In the genomic region with DNA sequence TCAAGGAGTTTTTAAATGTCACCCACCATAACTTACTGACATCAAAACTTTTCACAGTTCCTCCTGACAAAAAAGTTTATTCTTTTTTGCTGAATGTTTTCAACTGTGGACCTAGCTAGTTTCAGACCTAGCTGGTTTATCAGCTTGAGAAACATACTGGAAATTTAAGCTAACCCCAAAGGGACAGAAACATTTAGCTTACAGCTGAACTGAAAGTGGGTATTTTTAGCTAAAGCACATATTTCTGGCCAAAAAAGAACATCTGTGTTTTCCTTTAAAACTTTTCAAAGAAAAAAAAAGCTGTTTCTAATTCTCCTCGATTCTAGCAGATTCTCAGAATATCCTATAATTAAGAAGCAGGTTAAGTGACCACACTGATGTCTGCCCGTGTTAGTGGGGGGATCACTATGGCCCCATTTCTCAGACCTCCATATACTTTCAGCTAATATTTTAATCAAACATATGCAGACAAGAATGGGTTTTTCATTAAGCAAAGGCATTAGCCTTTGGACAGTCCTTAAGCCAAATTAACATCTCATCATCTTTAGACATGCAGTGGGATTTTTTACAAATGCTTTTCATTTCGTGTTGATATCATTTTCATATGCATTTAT, we compare ENCODE assay signal across 8 mouse cellular contexts. TPM values are rescaled to one million over a fixed set of nuclear protein-coding genes. Genes with fewer than 3 reads are reported as not detected.
DNase-seq lines count a peak whose midpoint lies in the region; ATAC-seq and TF ChIP-seq lines count a peak whose summit lies in the region.

No protein-coding gene starts in this region.

- no peak for DNase-seq in liver, embryonic 14.5 days (ENCODE audit: low read depth in 3 of 3, low spot score in 3 of 3)
- no peak for DNase-seq in retina, embryonic 14.5 days (ENCODE audit: low spot score)
- no peak for DNase-seq in adrenal gland, adult (ENCODE audit: inconsistent age in 2 of 2, low spot score in 1 of 2)
- DNase-seq in ovary, postnatal 10 days (ENCODE audit: low spot score): no peak

- no peak for TF ChIP-seq CTCF in C2C12 (IDR thresholded peaks at IDR 0.05; ENCODE audit: control insufficient read depth, insufficient read depth, insufficient read length)
- no peak for TF ChIP-seq CTCF in liver, embryonic 14.5 days (IDR thresholded peaks at IDR 0.05; ENCODE audit: low read depth)

- peaks cover 48% of the 10 kb centered on the region for H3K4me1 ChIP-seq in erythroblast, embryonic 14.5 days (ENCODE audit: control insufficient read depth)
- peaks cover 25% of the 10 kb centered on the region for H3K4me1 ChIP-seq in heart, embryonic 15.5 days (replicated peaks)
- peaks cover 22% of the 10 kb centered on the region in 2 experiments for H3K4me1 ChIP-seq in liver, embryonic 14.5 days (replicated peaks; ENCODE audit: control insufficient read depth in 2 of 2, insufficient read depth in 2 of 2, low read length in 1 of 2)

- no peaks in the 10 kb centered on the region for H3K27me3 ChIP-seq in erythroblast, embryonic 14.5 days (ENCODE audit: control insufficient read depth)
- H3K27me3 ChIP-seq in C2C12 (ENCODE audit: control insufficient read depth, insufficient read depth, insufficient read length): no peaks in the 10 kb centered on the region
- no peaks in the 10 kb centered on the region for H3K27me3 ChIP-seq in heart, embryonic 15.5 days
- no peaks in the 10 kb centered on the region for H3K27me3 ChIP-seq in liver, embryonic 14.5 days (ENCODE audit: control insufficient read depth, insufficient read depth, low read length)

- peaks cover 51% of the 10 kb centered on the region for H3K79me2 ChIP-seq in C2C12 (ENCODE audit: control insufficient read depth, insufficient read depth)

- peaks cover 31% of the 10 kb centered on the region for H3K79me3 ChIP-seq in C2C12 (ENCODE audit: low read depth)

- no peak overlapping the region for H3ac ChIP-seq in C2C12 (ENCODE audit: control insufficient read depth, insufficient read length, low read depth)

- H3K27ac ChIP-seq in heart, embryonic 15.5 days: peak overlapping the region; percentile 99
- H3K27ac ChIP-seq in liver, embryonic 14.5 days: peak overlapping the region; percentile 86

- peak overlapping the region; percentile 99 for H3K4me3 ChIP-seq in erythroblast, embryonic 14.5 days (replicated peaks)
- peak overlapping the region; percentile 71 for H3K4me3 ChIP-seq in C2C12 (ENCODE audit: insufficient read depth, poor library complexity, severe bottlenecking)
- peak overlapping the region; percentile 91 for H3K4me3 ChIP-seq in heart, embryonic 15.5 days
- peak overlapping the region; percentile 97 to 99 for H3K4me3 ChIP-seq in liver, embryonic 14.5 days (ENCODE audit: insufficient read depth in 1 of 2, low read depth in 2 of 2, low read length in 2 of 2)

- peak overlapping the region; percentile 78 for H3K4me2 ChIP-seq in heart, embryonic 15.5 days
- peak overlapping the region; percentile 81 for H3K4me2 ChIP-seq in liver, embryonic 14.5 days (ENCODE audit: low read depth)

- no peak for ATAC-seq in erythroblast, adult 5-6 weeks (replicated peaks; ENCODE audit: low FRiP score, poor library complexity, severe bottlenecking)
- no peak for ATAC-seq in heart, embryonic 15.5 days (replicated peaks; ENCODE audit: insufficient number of reproducible peaks, insufficient read depth, low FRiP score, low read depth)
- no peak for ATAC-seq in liver, embryonic 14.5 days (ENCODE audit: insufficient read depth)

- H3K9ac ChIP-seq in heart, embryonic 15.5 days: peak overlapping the region; percentile 94
- peak overlapping the region; percentile 100 for H3K9ac ChIP-seq in liver, embryonic 14.5 days (replicated peaks)

- no peak for TF ChIP-seq EP300 in liver, embryonic 14.5 days (IDR thresholded peaks at IDR 0.05; ENCODE audit: low read depth)

- no peaks in the 10 kb centered on the region for H3K9me3 ChIP-seq in erythroblast, embryonic 14.5 days (ENCODE audit: control insufficient read depth, low read length)
- no peaks in the 10 kb centered on the region for H3K9me3 ChIP-seq in heart, embryonic 15.5 days (replicated peaks)
- H3K9me3 ChIP-seq in liver, embryonic 14.5 days (ENCODE audit: control insufficient read depth, low read length): no peaks in the 10 kb centered on the region

- 36% methylated on average over 3 of the region's 3 CpGs for WGBS in heart, embryonic 15.5 days
- 29% methylated on average over 3 of the region's 3 CpGs for WGBS in liver, embryonic 14.5 days (ENCODE audit: insufficient replicate concordance)

- H3K36me3 ChIP-seq in erythroblast, embryonic 14.5 days (ENCODE audit: control insufficient read depth): peaks cover 38% of the 10 kb centered on the region
- peaks cover 3% of the 10 kb centered on the region for H3K36me3 ChIP-seq in C2C12 (ENCODE audit: control insufficient read depth, insufficient read depth)
- peaks cover 2% of the 10 kb centered on the region; the same call in 1 of the 2 replicates for H3K36me3 ChIP-seq in heart, embryonic 15.5 days
- H3K36me3 ChIP-seq in liver, embryonic 14.5 days (replicated peaks; ENCODE audit: control insufficient read depth, insufficient read depth, low read depth): peaks cover 3% of the 10 kb centered on the region

TF ChIP-seq in C2C12, 6 proteins besides CTCF, POLR2A, EP300 and RAD21:
- TF ChIP-seq USF1 (IDR thresholded peaks at IDR 0.05; ENCODE audit: low read depth) (no peak), CEBPB (IDR thresholded peaks at IDR 0.05; ENCODE audit: low read depth) (no peak), MYOD1 (IDR thresholded peaks at IDR 0.05; ENCODE audit: control insufficient read depth, insufficient read length, low read depth) (no peak), MAX (IDR thresholded peaks at IDR 0.05) (no peak), MYOG (IDR thresholded peaks at IDR 0.05; ENCODE audit: control insufficient read depth, extremely low read depth, insufficient read length) (no peak), FOSL1 (IDR thresholded peaks at IDR 0.05; ENCODE audit: insufficient read depth, low read length, poor library complexity, severe bottlenecking) (no peak)
TF ChIP-seq in C2C12: peak in this region for 0.

RNA-seq across cellular contexts. Expression of gene Gpcpd1, which starts 10.9 kb away (rescaled TPM):
- polyA plus RNA-seq in erythroblast, embryonic 14.5 days (2012): 7.3 and 9.1 TPM in 2 replicates
- total RNA-seq in erythroblast, adult 5-6 weeks (2015; ENCODE audit: low replicate concordance): 1,227 and 1,267 TPM in 2 replicates
- total RNA-seq in erythroblast, adult 5-6 weeks (2017; ENCODE audit: low replicate concordance): 1,445 and 1,475 TPM in 2 replicates
- 2.4 TPM for polyA plus RNA-seq in C2C12 (2012; fragmentation: generic; extraction: Trizol)
- 28.4 and 36.0 TPM in 2 replicates for polyA plus RNA-seq in heart, embryonic 15.5 days (2015; fragmentation: Nextera tagmentation; extraction: Ambion mirVana)
- polyA plus RNA-seq in liver, embryonic 14.5 days (2012; rRNA removed): 20.6 and 31.0 TPM in 2 replicates
- 67.7 and 78.4 TPM in 2 replicates for polyA plus RNA-seq in liver, embryonic 14.5 days (2014; fragmentation: Nextera tagmentation; extraction: Ambion mirVana)
